Mouse (Mus musculus) MEL (cell line): Measurements from ENCODE around the gene Angptl1. TPM values are rescaled to one million over a fixed set of nuclear protein-coding genes. Genes with fewer than 3 reads are reported as not detected.

Experiments
- polyA plus RNA-seq, 2 experiments: library from polyadenylated mRNA; stranded (reverse) in 1 of 2; unstranded in 1 of 2; fragments of >175 nt in 1 of 2; fragments of >200 nt in 1 of 2; gene quantifications; 2 replicates each; pipeline versions ENCODE4 v1.2.1 to v1.2.4; 2012; ENCODE audit warnings: low replicate concordance in 2 of 2, low read depth in 1 of 2; ENCODE audit not compliant: insufficient read length in 2 of 2, insufficient read depth in 1 of 2, missing spikeins in 1 of 2
- total RNA-seq: library from RNA; depleted of rRNA; stranded (reverse); fragments of 300-350 nt; gene quantifications from 2 replicates; pipeline ENCODE4 v1.2.3, GENCODE M21; 2012; rRNA removed

Gene Angptl1
- total and polyA plus RNA-seq, 3 experiments, result 0.07 TPM; not detected in 2

Other genes with a start within 250 kb of the Angptl1 start
- gene Tor3a, start 164.2 kb upstream of the Angptl1 start, total RNA-seq, result 6.7 and 7.1 TPM in 2 replicates
- 1 to 10 TPM in 1 of 2 experiments, not detected in 1; 9.4 TPM for gene Tor3a, start 164.2 kb upstream of the Angptl1 start, polyA plus RNA-seq
- gene Fam20b, start 119.5 kb upstream of the Angptl1 start, total RNA-seq, result 19.4 and 19.6 TPM in 2 replicates
- 10 to 100 TPM in 1 of 2 experiments, not detected in 1; 22.0 TPM for gene Fam20b, start 119.5 kb upstream of the Angptl1 start, polyA plus RNA-seq
- 7.8 and 12.7 TPM in 2 replicates for gene Ralgps2, start 101.1 kb downstream of the Angptl1 start, total RNA-seq
- 10 to 100 TPM in 1 of 2 experiments, not detected in 1; 16.4 TPM for gene Ralgps2, start 101.1 kb downstream of the Angptl1 start, polyA plus RNA-seq